Mouse (Mus musculus): ENCODE data around the gene Qk. TPM values are rescaled to one million over a fixed set of nuclear protein-coding genes. Genes with fewer than 3 reads are reported as not detected.

The Qk gene
- 39.3 and 44.5 TPM in 2 replicates for polyA plus RNA-seq (2016; fragmentation: Nextera tagmentation; extraction: Ambion mirVana)

DNA sequence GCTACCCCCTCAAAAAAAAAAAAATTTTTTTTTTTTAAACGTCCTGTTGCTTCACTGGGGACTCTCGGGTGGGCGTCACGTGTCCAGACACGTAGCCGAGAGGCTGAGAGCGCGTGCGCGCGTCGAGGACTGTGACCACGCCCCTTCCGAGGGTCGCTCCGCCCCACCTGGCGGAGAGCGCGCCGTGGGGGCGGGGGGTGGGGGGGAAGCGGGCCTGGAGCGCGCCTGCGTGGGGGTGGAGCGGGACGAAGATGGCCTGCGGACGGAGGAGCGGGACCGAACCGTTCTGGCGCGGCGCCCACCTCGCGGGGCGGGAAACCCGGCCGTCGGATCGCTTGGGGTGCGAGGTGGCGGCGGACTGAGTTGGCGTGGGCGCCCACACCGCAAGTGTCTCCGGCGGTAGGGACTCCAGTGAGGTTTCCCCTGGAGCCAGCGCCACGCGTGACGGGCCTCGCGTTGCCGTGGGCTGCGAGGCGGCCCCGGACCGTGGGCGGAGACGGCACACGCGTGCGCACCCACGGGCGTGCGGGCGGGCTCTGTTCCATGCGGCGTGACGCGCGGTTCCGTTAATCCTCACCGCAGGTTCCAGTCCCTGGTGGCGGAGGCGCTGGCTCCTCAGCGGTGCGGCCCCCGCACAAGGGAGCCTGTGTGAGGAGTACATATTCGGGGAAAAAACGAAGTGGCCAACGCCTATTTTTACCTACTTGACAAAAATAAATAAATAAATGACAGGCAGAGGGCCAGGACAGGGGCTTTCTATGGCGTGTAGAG is at the start of gene Qk:
Qk (minus strand) TSS at position 170 of the 771 bp plus-strand sequence.
- H3K27ac ChIP-seq = peak within 1 kb of the TSS; percentile 100
- H3K4me3 ChIP-seq = peak within 1 kb of the TSS; percentile 93
- 1% methylated on average over 85 of the region's 86 CpGs for WGBS
- peaks cover 21% of the 10 kb centered on the region for H3K4me1 ChIP-seq
- H3K27me3 ChIP-seq (ENCODE audit: insufficient read depth, poor library complexity, severe bottlenecking) = no peaks in the 10 kb centered on the region
- H3K36me3 ChIP-seq = peaks cover 1% of the 10 kb centered on the region
- DNase-seq (ENCODE audit: low spot score) = peak; percentile 96
- H3K9me3 ChIP-seq = no peaks in the 10 kb centered on the region

GRCm38 (mm10) chr17:10367044-10367443 is 47.4 kb upstream of the Qk start:
- Histone ChIP-seq H3K4me1 (peaks cover 58% of the 10 kb centered on the region), H3K36me3 (no peaks in the 10 kb centered on the region), H3K4me3 (no peak overlapping the region), H3K9me3 (no peaks in the 10 kb centered on the region), H3K27me3 (ENCODE audit: insufficient read depth, poor library complexity, severe bottlenecking) (no peaks in the 10 kb centered on the region), H3K27ac (0 out of 2 replicates have a peak overlapping the region, but pooled peaks have one; percentile 49)
- 56% methylated on average over 5 of the region's 5 CpGs for WGBS
- DNase-seq (ENCODE audit: low spot score) = no peak

DNA sequence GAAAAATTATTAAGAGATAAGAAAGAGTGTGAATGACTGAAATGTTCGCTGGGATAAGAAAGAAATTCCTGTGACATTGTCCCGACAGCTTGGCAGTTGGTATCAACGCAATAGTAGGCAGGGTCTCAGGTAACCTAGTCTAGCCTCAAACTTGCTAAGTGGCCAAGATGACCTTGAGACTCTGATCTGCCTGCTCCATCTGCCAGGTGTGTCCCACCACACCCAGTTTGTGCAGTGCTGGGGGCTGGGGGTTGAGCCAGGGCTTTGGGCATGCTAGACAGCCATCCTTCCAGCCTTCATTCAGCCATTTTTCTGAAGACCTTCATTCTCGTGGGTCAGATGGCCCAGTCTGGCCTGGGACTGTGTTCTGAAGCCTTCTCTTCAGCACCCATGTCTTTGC is 46.9 kb upstream of the Qk start:
- WGBS = 72% methylated on average over 4 of the region's 4 CpGs
- peaks cover 58% of the 10 kb centered on the region for H3K4me1 ChIP-seq
- H3K27me3 ChIP-seq (ENCODE audit: insufficient read depth, poor library complexity, severe bottlenecking) = no peaks in the 10 kb centered on the region
- no peak overlapping the region for H3K4me3 ChIP-seq
- no peaks in the 10 kb centered on the region for H3K36me3 ChIP-seq
- no peaks in the 10 kb centered on the region for H3K9me3 ChIP-seq
- peak overlapping the region; percentile 67; the same call in 1 of the 2 replicates for H3K27ac ChIP-seq
- no peak for DNase-seq (ENCODE audit: low spot score)

GRCm38 (mm10) chr17:10365501-10366482 is 46.1 kb upstream of the Qk start:
- Histone ChIP-seq H3K9me3 (no peaks in the 10 kb centered on the region), H3K27ac (peak overlapping the region; percentile 67), H3K27me3 (ENCODE audit: insufficient read depth, poor library complexity, severe bottlenecking) (no peaks in the 10 kb centered on the region), H3K4me3 (no peak overlapping the region), H3K36me3 (no peaks in the 10 kb centered on the region), H3K4me1 (peaks cover 52% of the 10 kb centered on the region)
- 75% methylated on average over 13 of the region's 13 CpGs for WGBS
- no peak for DNase-seq (ENCODE audit: low spot score)

DNA sequence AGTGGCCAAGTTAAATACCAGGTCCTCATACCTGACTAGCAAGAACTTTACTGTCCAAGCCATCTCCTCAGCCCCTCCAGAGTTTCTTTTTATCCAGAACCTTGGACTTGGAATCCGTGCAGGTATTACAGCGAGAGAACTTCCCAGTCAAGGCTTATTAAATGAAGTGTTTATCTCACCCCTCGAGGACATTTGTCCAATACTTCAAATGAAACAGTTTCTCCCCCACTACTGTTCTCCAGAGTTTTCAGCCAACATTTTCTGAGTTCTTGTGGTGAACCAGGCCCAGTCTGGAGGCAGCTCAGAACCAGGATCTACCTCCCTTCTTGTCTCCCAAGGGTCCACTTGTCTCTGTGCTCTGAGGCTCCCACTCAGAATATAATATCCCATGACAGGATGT is 43.5 kb upstream of the Qk start:
- H3K27ac ChIP-seq = peak overlapping the region; percentile 62; the same call in 1 of the 2 replicates
- peaks cover 57% of the 10 kb centered on the region for H3K4me1 ChIP-seq
- no peaks in the 10 kb centered on the region for H3K27me3 ChIP-seq (ENCODE audit: insufficient read depth, poor library complexity, severe bottlenecking)
- DNase-seq (ENCODE audit: low spot score) = no peak
- 77% methylated on average over 3 of the region's 3 CpGs for WGBS
- no peaks in the 10 kb centered on the region for H3K9me3 ChIP-seq
- H3K36me3 ChIP-seq = no peaks in the 10 kb centered on the region
- H3K4me3 ChIP-seq = no peak overlapping the region

DNA sequence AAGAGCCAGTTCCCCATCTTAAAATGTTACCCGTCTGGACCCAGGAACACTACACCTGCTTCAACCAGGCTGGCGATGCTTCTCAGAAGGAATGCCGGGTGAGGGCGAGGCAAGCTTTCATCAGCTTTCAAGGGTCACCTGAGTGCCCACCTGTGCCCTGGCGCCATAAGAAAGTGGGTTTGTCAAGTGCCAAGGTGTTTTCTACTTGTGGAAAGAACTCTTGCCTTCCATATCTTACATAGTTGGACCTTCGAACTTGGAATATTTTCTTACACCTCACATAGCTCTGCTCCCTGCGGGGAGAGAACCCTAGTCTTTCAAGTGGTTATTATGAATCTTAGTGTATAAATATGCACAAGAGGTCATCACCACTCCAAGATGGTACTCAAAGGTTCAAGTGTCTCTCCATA is 42.2 kb upstream of the Qk start:
- H3K36me3 ChIP-seq = no peaks in the 10 kb centered on the region
- no peak overlapping the region for H3K4me3 ChIP-seq
- H3K27me3 ChIP-seq (ENCODE audit: insufficient read depth, poor library complexity, severe bottlenecking) = no peaks in the 10 kb centered on the region
- DNase-seq (ENCODE audit: low spot score) = no peak
- 71% methylated on average over 7 of the region's 7 CpGs for WGBS
- H3K4me1 ChIP-seq = peaks cover 61% of the 10 kb centered on the region
- no peaks in the 10 kb centered on the region for H3K9me3 ChIP-seq
- peak overlapping the region; percentile 42; the same call in 1 of the 2 replicates for H3K27ac ChIP-seq

DNA sequence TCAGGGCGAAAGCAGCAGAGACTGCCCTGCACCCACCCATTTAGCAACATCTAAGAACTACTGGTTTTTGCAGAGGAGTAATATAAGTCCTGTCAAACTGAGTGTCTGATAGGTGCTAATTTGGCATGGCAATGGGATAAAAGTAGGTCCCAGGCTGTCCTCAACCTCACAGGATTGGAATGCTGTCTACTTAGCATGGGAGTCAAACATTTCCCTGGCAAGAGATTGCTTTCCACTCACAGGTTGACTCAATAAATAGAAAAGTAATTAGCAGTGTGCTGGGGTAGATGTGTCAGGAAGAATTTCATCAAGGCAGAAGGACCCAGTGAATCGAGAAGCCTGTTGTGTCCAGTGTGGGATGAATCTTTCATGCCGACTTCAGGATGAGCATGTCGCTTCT is 41.1 kb upstream of the Qk start:
- H3K4me1 ChIP-seq = peaks cover 64% of the 10 kb centered on the region
- peak overlapping the region; percentile 79 for H3K27ac ChIP-seq
- no peaks in the 10 kb centered on the region for H3K9me3 ChIP-seq
- H3K4me3 ChIP-seq = no peak overlapping the region
- no peak for DNase-seq (ENCODE audit: low spot score)
- H3K27me3 ChIP-seq (ENCODE audit: insufficient read depth, poor library complexity, severe bottlenecking) = no peaks in the 10 kb centered on the region
- no peaks in the 10 kb centered on the region for H3K36me3 ChIP-seq
- WGBS = 64% methylated on average over 4 of the region's 4 CpGs

- Histone ChIP-seq H3K27ac (peak overlapping the region; percentile 87), H3K4me1 (peaks cover 63% of the 10 kb centered on the region), H3K4me3 (peak overlapping the region; percentile 27; the same call in 1 of the 2 replicates)
Observed at GRCm38 (mm10) chr17:10359466-10359865, 39.8 kb upstream of the Qk start.

DNA sequence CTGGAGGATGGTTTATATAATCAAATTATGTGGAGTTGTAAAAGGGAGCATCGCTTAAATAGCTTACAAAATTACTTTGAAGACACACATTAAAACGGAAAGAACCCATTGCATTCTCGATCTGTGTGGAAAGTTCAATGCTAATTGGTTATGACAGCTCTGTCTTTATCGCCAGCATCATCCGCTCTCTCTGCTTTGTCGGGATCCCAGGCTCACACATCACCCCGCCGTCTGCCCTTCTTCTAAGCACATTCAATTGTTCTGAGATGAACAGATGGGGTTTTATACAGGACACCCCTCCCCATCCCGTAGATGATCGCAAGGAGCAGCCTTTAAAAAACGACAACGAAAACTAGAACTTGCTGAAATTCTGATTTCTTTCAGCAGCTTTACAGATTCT is 37.7 kb upstream of the Qk start:
- no peak for DNase-seq (ENCODE audit: low spot score)
- Histone ChIP-seq H3K27ac (peak overlapping the region; percentile 87; the same call in 1 of the 2 replicates), H3K9me3 (no peaks in the 10 kb centered on the region), H3K36me3 (no peaks in the 10 kb centered on the region), H3K4me1 (peaks cover 62% of the 10 kb centered on the region), H3K27me3 (ENCODE audit: insufficient read depth, poor library complexity, severe bottlenecking) (no peaks in the 10 kb centered on the region), H3K4me3 (no peak overlapping the region)
- 86% methylated on average over 12 of the region's 12 CpGs for WGBS

More at GRCm38 (mm10) chr17:10359466-10359865, 39.8 kb upstream of the Qk start:
- Histone ChIP-seq H3K9me3 (no peaks in the 10 kb centered on the region), H3K27me3 (ENCODE audit: insufficient read depth, poor library complexity, severe bottlenecking) (no peaks in the 10 kb centered on the region), H3K36me3 (no peaks in the 10 kb centered on the region)
- DNase-seq (ENCODE audit: low spot score) = peak; percentile 79
- WGBS = 12% methylated on average over 14 of the region's 14 CpGs

- Histone ChIP-seq H3K9me3 (no peaks in the 10 kb centered on the region), H3K4me3 (no peak overlapping the region), H3K27ac (peak overlapping the region; percentile 69), H3K4me1 (peaks cover 54% of the 10 kb centered on the region), H3K36me3 (no peaks in the 10 kb centered on the region), H3K27me3 (ENCODE audit: insufficient read depth, poor library complexity, severe bottlenecking) (no peaks in the 10 kb centered on the region)
- WGBS = 50% methylated on average over 6 of the region's 6 CpGs
- no peak for DNase-seq (ENCODE audit: low spot score)
Observed at GRCm38 (mm10) chr17:10356294-10356693, 36.6 kb upstream of the Qk start.

DNA sequence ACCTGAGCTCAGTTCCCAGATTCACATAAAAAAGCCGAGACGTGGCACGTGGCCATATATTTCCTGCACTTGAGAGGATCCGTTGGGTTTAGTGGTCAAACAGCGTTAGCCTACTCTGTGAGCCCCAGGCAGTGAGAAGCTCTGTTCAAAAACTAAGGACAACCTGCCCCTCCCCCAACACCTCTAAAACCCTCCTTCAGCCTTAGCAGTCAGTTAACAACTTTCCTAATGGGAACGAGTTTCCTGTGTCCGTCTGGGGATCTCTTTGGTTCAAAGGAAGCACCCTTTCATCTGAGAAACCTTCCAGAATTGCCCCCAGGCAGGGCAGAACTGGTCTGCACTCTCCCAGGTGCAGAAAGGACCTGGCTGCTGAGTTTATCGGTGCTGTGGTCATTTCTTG is 36.1 kb upstream of the Qk start:
- WGBS = 25% methylated on average over 8 of the region's 8 CpGs
- Histone ChIP-seq H3K27me3 (ENCODE audit: insufficient read depth, poor library complexity, severe bottlenecking) (no peaks in the 10 kb centered on the region), H3K27ac (peak overlapping the region; percentile 69; the same call in 1 of the 2 replicates), H3K9me3 (no peaks in the 10 kb centered on the region), H3K36me3 (no peaks in the 10 kb centered on the region), H3K4me1 (peaks cover 52% of the 10 kb centered on the region), H3K4me3 (no peak overlapping the region)
- no peak for DNase-seq (ENCODE audit: low spot score)

- no peaks in the 10 kb centered on the region for H3K9me3 ChIP-seq
- peak overlapping the region; percentile 84 for H3K27ac ChIP-seq
- no peak overlapping the region for H3K4me3 ChIP-seq
- H3K27me3 ChIP-seq (ENCODE audit: insufficient read depth, poor library complexity, severe bottlenecking) = no peaks in the 10 kb centered on the region
- DNase-seq (ENCODE audit: low spot score) = peak; percentile 71
- WGBS = 48% methylated on average over 10 of the region's 10 CpGs
- H3K4me1 ChIP-seq = peaks cover 62% of the 10 kb centered on the region
- no peaks in the 10 kb centered on the region for H3K36me3 ChIP-seq
Observed at GRCm38 (mm10) chr17:10338286-10338685, 18.6 kb upstream of the Qk start.

GRCm38 (mm10) chr17:10336558-10336957 is 16.9 kb upstream of the Qk start:
- peak; percentile 45 for DNase-seq (ENCODE audit: low spot score)
- Histone ChIP-seq H3K27ac (peak overlapping the region; percentile 97), H3K27me3 (ENCODE audit: insufficient read depth, poor library complexity, severe bottlenecking) (no peaks in the 10 kb centered on the region), H3K36me3 (no peaks in the 10 kb centered on the region), H3K4me3 (no peak overlapping the region), H3K4me1 (peaks cover 54% of the 10 kb centered on the region), H3K9me3 (no peaks in the 10 kb centered on the region)
- WGBS = 85% methylated on average over 12 of the region's 12 CpGs

Data from heart, embryonic 10.5 days (tissue).